Mouse (Mus musculus) gastrocnemius, postnatal 25 days (tissue): ENCODE results near the gene Efcc1. TPM values are rescaled to one million over a fixed set of nuclear protein-coding genes. Genes with fewer than 3 reads are reported as not detected.
"Not testable (repeated sequence)": the region's sequence is repeated elsewhere in the genome, so short reads cannot be mapped to it uniquely, and the experiment has no call there.

Source experiments
- DNase-seq: peaks from one replicate; pipeline ENCODE4 v3.0.0; 2022
- total RNA-seq, 2 experiments: library from RNA; stranded (reverse); gene quantifications; 1 replicate in 1 of 2; 2 replicates in 1 of 2; pipeline ENCODE4 v1.2.3; 2021

Gene Efcc1
- total RNA-seq, 2 experiments from 2014 or later: 1.0 to 1.2 TPM

GRCm38 (mm10) chr6:87743281-87743680, 12.6 kb downstream of the Efcc1 start:
- DNase-seq: peak; percentile 49

- DNase-seq: no peak
These were observed 14.0 kb downstream of the Efcc1 start for GRCm38 (mm10) chr6:87744632-87745031.

GRCm38 (mm10) chr6:87745301-87745700, 14.6 kb downstream of the Efcc1 start:
- DNase-seq: no peak

GRCm38 (mm10) chr6:87746059-87746458, 15.4 kb downstream of the Efcc1 start:
- peak; percentile 39 for DNase-seq

GRCm38 (mm10) chr6:87746849-87747248, 16.2 kb downstream of the Efcc1 start:
- peak; percentile 73 for DNase-seq

GRCm38 (mm10) chr6:87748078-87748477, 17.4 kb downstream of the Efcc1 start:
- DNase-seq: no peak

GRCm38 (mm10) chr6:87748531-87748930, 17.9 kb downstream of the Efcc1 start:
- no peak for DNase-seq

GRCm38 (mm10) chr6:87750184-87750910, 19.7 kb downstream of the Efcc1 start:
- no peak for DNase-seq

DNA sequence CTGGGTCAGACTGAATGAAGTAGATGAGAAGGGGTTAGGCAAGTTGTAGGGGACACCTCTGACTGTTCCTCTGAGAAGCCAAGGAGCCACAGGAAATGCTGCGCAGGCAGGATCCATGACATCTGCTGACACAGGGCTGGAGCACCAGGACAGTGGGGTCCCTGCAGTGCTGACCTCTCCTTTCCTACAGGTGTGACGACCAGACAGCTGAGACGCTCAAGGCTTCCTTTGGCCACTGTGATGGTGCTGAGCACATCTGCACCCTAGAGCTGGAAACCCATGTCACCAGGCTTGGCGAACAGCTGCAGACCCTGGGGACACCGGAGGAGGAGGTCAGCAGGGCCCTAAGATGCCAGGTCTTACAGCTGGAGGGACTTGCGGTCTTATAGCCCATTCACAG, 20.9 kb downstream of the Efcc1 start:
- no peak for DNase-seq

- DNase-seq: no peak
These were observed 24.5 kb downstream of the Efcc1 start for GRCm38 (mm10) chr6:87755196-87755595.

- no peak for DNase-seq
These were observed 26.2 kb downstream of the Efcc1 start for GRCm38 (mm10) chr6:87756896-87757295.

- DNase-seq: no peak
These were observed 28.7 kb downstream of the Efcc1 start for GRCm38 (mm10) chr6:87759404-87759803.

GRCm38 (mm10) chr6:87759850-87760249, 29.2 kb downstream of the Efcc1 start:
- DNase-seq: no peak

DNA sequence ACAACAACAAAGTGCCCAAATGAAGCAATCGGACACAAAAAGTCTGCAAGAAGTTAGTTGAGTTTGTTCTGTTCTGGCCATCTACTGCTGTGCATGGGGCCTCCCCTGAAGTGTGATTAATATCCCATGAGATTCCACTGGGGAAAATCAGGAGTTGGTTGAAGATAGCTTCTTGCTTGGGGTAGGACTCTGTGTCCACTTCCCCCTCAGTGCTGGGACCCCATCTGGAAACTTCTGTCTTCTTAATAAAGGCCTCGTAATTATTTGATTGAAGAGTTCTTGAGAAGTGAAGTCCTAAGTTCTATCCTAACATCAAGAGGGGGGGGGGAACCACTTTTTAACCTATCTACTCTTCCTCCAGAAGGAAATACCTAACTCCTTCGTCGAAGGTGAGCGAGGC, 31.5 kb downstream of the Efcc1 start:
- DNase-seq: no peak

DNA sequence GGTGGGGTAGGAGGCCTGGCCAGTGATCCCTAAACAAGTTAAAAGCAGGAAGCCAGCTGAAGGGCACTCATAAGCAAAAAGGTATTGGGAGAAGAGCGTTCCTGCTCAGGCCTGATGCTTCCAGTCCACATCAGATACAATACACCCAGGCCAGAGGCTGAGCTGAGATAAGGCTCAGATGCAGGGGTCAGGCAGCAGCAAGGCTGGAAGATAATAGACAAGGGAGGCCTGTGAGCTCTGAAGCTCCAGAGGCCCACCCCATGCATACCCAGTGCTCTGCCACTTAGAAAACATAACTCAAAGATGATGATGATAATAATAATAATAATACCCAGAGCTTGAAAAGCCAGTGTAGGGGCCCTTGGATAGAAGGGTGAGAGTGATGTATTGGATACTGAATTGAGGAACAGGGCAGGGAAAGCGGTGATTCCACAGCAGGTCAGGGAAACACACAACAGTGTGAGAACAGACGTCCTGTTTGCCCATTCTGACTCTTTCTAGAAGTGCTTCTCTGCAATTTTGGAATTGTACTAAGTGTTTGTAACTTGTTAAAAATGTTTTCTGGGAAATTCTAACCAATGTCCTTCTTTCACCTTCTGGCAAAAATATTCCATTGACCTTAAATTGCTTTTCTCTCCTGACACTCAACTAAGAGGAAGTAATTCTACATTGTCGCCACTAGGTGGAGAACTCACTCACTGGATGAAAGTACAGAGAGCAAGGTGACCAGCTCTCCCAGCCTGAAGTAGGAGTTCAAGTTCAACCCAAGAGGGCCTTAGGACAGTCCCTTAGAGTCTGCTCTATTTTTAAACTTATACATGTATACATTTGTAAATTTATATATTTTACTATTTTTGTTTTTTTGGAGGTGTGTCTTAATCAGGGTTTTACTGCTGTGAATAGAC, 33.0 kb downstream of the Efcc1 start:
- no peak for DNase-seq

GRCm38 (mm10) chr6:87764296-87764695, 33.6 kb downstream of the Efcc1 start:
- DNase-seq: not testable (repeated sequence)

- DNase-seq: no peak
These were observed 40.0 kb downstream of the Efcc1 start for GRCm38 (mm10) chr6:87770626-87771025.

DNA sequence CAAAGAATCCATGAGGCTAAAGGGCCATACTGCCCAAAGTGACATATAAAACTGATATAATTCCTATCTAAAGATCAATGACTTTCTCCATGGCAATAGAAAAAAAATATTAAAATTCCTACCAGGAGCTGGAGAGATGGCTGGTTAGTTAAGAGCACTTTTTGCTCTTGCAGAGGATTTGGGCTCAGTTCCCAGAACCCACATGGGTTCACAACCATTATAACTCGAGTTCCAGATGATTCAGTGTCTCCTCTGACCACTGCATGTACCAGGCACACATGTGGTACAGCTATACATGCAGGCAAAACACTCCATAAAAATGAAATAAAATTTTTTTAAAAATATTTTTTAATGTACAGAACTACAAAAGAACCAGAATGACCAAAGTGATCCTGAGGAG, 43.8 kb downstream of the Efcc1 start:
- DNase-seq: no peak

- no peak for DNase-seq
These were observed 44.2 kb downstream of the Efcc1 start for GRCm38 (mm10) chr6:87774909-87775308.

DNA sequence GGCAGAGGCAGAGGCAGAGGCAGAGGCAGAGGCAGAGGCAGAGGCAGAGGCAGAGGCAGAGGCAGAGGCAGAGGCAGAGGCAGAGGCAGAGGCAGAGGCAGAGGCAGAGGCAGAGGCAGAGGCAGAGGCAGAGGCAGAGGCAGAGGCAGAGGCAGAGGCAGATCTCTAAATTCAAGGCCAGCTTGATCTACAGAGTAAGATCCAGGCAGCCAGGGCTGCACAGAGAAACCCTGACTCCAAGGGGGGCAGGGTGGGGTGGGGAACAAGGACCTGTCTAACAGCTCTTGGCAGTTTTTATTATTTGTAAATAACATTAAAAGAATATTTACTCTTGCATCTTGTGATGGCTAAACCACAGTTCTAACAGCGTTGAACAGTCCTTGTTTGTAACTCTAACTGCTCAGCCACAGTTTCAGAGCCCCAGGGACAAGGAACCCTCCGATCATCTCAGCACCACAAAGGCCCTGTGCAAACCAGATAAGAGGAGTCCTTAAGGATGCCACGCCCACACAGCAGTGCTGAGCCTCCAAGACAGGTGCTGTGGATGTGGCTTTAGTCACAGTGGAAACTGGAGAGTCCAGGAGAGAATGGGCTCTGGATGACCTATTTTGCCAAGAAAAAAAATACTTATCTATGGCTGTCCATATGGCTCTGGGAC, 45.0 kb downstream of the Efcc1 start:
- no peak for DNase-seq

DNA sequence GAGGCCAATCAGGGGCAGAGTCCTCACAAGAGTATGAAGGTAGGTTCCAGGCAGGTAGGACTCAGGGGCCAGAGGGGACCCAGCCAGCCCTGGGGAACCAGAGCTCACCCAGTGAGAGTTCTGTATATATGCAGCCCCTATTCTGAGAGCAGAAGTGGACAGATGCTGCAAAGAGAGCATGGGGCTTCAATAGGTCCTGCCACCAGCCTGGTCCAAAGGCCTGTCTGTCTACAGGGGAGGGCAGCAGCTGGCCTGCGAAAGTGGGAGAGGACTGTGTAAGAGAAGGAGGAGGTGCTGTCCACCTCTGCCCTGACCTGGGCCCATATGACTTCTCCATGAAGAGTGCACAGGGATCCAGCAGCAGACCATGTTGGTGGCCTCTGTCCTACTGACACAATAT, 46.0 kb downstream of the Efcc1 start:
- DNase-seq: no peak

DNA sequence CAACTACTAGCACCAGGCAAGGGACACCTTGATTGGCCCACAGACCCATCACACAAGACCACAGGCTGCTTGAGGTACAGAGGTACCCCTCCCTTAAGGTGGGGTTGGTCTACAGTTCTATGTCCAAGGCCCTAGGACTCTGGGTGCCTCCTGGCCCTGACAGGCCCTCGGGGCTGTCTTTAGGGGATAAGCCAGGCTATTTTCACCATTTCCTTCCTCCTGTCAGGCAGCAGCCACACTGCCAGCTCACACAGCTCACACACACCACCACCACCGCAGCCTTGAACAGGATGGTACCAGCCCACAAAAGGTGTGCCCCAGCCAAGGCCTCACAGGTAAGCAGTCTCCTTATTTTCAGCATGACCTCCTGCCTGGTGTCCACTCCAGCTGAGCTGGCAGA, 47.2 kb downstream of the Efcc1 start, which contains the start of gene Gp9:
Gene Gp9 (plus strand): TSS at position 231 of the 400 bp plus-strand sequence.
- DNase-seq: no peak
